Mouse (Mus musculus): ENCODE data around the gene Rab25. TPM values are rescaled to one million over a fixed set of nuclear protein-coding genes. Genes with fewer than 3 reads are reported as not detected.

Gene Rab25
- total and polyA plus RNA-seq, 3 experiments, result 0.96 to 1.9 TPM; not detected in 1

- no peak for TF ChIP-seq GABPA (IDR thresholded peaks at IDR 0.05; ENCODE audit: low read depth, low read length)
- TF ChIP-seq UBTF (IDR thresholded peaks at IDR 0.05; ENCODE audit: borderline replicate concordance, insufficient read depth, low read depth, low read length), result 0 out of 2 replicates have a peak, but pooled peaks have one; percentile 85
- no peak for TF ChIP-seq ZKSCAN1 (IDR thresholded peaks at IDR 0.05; ENCODE audit: low read depth, low read length)
- TF ChIP-seq TBP (IDR thresholded peaks at IDR 0.05; ENCODE audit: low read depth, low read length), result peak; percentile 43; the same call in 1 of the 2 replicates
- peak in 1 of 2 experiments; percentile 28; a peak in 1 of 4 replicates for TF ChIP-seq EP300 (IDR thresholded peaks at IDR 0.05; ENCODE audit: low read depth in 1 of 2, low read length in 2 of 2)
- TF ChIP-seq MAZ (IDR thresholded peaks at IDR 0.05; ENCODE audit: low read depth, low read length), result 0 out of 2 replicates have a peak, but pooled peaks have one; percentile 64
These were observed 34.5 kb downstream of the Rab25 start (continued) for GRCm38 (mm10) chr3:88513546-88514115.

GRCm38 (mm10) chr3:88512896-88513545, 35.1 kb downstream of the Rab25 start:
- no peaks in the 10 kb centered on the region for H3K27me3 ChIP-seq (ENCODE audit: control insufficient read depth in 1 of 2, insufficient read depth in 2 of 2, low read length in 2 of 2)
- peak overlapping the region; percentile 19 to 34 for H3K4me3 ChIP-seq (ENCODE audit: control insufficient read depth in 1 of 2, insufficient read depth in 1 of 2, low read depth in 2 of 2, low read length in 2 of 2)
- peaks cover 1% of the 10 kb centered on the region; the same call in 1 of the 2 replicates for H3K79me2 ChIP-seq (ENCODE audit: control insufficient read depth, insufficient read depth, low read length, poor library complexity)
- H3K9ac ChIP-seq (ENCODE audit: control insufficient read depth, low read depth, low read length, poor library complexity, severe bottlenecking), result peak overlapping the region; percentile 68
- DNase-seq (ENCODE audit: low read depth, low spot score), result no peak
- H3K27ac ChIP-seq (ENCODE audit: control insufficient read depth, low read depth, low read length), result peak overlapping the region; percentile 85
- peaks cover 26 to 62% of the 10 kb centered on the region in 2 experiments for H3K4me1 ChIP-seq (ENCODE audit: control insufficient read depth in 1 of 2, insufficient read depth in 2 of 2, low read length in 2 of 2)
- TF ChIP-seq MAX (IDR thresholded peaks at IDR 0.05; ENCODE audit: low read length) (no peak; the same call in 1 of the 2 replicates), MAZ (IDR thresholded peaks at IDR 0.05; ENCODE audit: low read depth, low read length) (no peak; the same call in 1 of the 2 replicates), ELF1 (IDR thresholded peaks at IDR 0.05; ENCODE audit: low read depth, low read length) (no peak), SIN3A (IDR thresholded peaks at IDR 0.05; ENCODE audit: low read length) (no peak), CHD2 (IDR thresholded peaks at IDR 0.05; ENCODE audit: low read length) (no peak), UBTF (IDR thresholded peaks at IDR 0.05; ENCODE audit: borderline replicate concordance, insufficient read depth, low read depth, low read length) (no peak), MYC (IDR thresholded peaks at IDR 0.05; ENCODE audit: low read depth, low read length) (no peak), NELFE (IDR thresholded peaks at IDR 0.05; ENCODE audit: low read depth, low read length) (no peak), KAT2A (conservative IDR thresholded peaks at IDR 0.05; ENCODE audit: low read depth, low read length) (no peak), MAFK (IDR thresholded peaks at IDR 0.05; ENCODE audit: borderline replicate concordance, low read depth, low read length) (no peak), EP300 (IDR thresholded peaks at IDR 0.05; ENCODE audit: low read depth in 1 of 2, low read length in 2 of 2) (no peak), E2F4 (IDR thresholded peaks at IDR 0.05; ENCODE audit: borderline replicate concordance, low read depth, low read length) (no peak), POLR2A (IDR thresholded peaks at IDR 0.05; ENCODE audit: control insufficient read depth in 1 of 2, insufficient read depth in 1 of 2, low read depth in 1 of 2, low read length in 2 of 2, poor library complexity in 1 of 2) (no peak), TBP (IDR thresholded peaks at IDR 0.05; ENCODE audit: low read depth, low read length) (no peak), JUND (IDR thresholded peaks at IDR 0.05; ENCODE audit: low read depth, low read length) (no peak), RCOR1 (IDR thresholded peaks at IDR 0.05; ENCODE audit: low read depth, low read length) (no peak), TCF12 (IDR thresholded peaks at IDR 0.05; ENCODE audit: low read depth, low read length) (no peak), NRF1 (IDR thresholded peaks at IDR 0.05; ENCODE audit: insufficient read depth, low read depth, low read length, poor library complexity, severe bottlenecking) (no peak), MYB (IDR thresholded peaks at IDR 0.05; ENCODE audit: low read depth, low read length) (no peak)
- H3K36me3 ChIP-seq (ENCODE audit: control insufficient read depth in 1 of 2, insufficient read depth in 2 of 2, low read length in 2 of 2), result peaks cover 0 to 53% of the 10 kb centered on the region in 2 experiments; a peak in 2 of 4 replicates
- no peaks in the 10 kb centered on the region for H3K9me3 ChIP-seq (replicated peaks; ENCODE audit: insufficient read depth, low read length)
